Mouse (Mus musculus) kidney, postnatal 4 days (tissue): ENCODE measurements around the gene Unc45b.
"Not testable (repeated sequence)": the region's sequence is repeated elsewhere in the genome, so short reads cannot be mapped to it uniquely, and the experiment has no call there.

ENCODE experiments used
- DNase-seq, 2 experiments: peaks; one replicate each; pipeline ENCODE4 v3.0.0; 2021; ENCODE audit warnings: mixed read lengths in 2 of 2

Unc45b gene

GRCm38 (mm10) chr11:82899720-82900119 is 10.6 kb upstream of the Unc45b start:
- no peak for DNase-seq

- DNase-seq: no peak
Measured at GRCm38 (mm10) chr11:82901606-82902310, 8.6 kb upstream of the Unc45b start.

- no peak for DNase-seq
Measured at GRCm38 (mm10) chr11:82904952-82905351, 5.4 kb upstream of the Unc45b start.

- DNase-seq: no peak
Measured at GRCm38 (mm10) chr11:82905816-82906215, 4.5 kb upstream of the Unc45b start.

- peak; percentile 96 to 97 for DNase-seq
Measured at GRCm38 (mm10) chr11:82907651-82908607, 2.4 kb upstream of the Unc45b start, which contains the start of gene Nle1. Nle1 (minus strand) TSS chr11:82908411.

GRCm38 (mm10) chr11:82908608-82908989 is 1.8 kb upstream of the Unc45b start:
- DNase-seq: peak in 1 of 2 experiments; percentile 11

- DNase-seq: no peak
Measured at GRCm38 (mm10) chr11:82910679-82911389, 484 bp downstream of the Unc45b start.

GRCm38 (mm10) chr11:82914711-82915352 is 4.5 kb downstream of the Unc45b start:
- DNase-seq: peak; percentile 89

GRCm38 (mm10) chr11:82920768-82921167 is 10.4 kb downstream of the Unc45b start:
- DNase-seq: no peak

GRCm38 (mm10) chr11:82921691-82922090 is 11.3 kb downstream of the Unc45b start:
- no peak for DNase-seq

- not testable (repeated sequence) for DNase-seq
Measured at GRCm38 (mm10) chr11:82923910-82924309, 13.6 kb downstream of the Unc45b start.

GRCm38 (mm10) chr11:82928897-82929632 is 18.7 kb downstream of the Unc45b start:
- DNase-seq: no peak

GRCm38 (mm10) chr11:82929633-82929950 is 19.2 kb downstream of the Unc45b start:
- DNase-seq: no peak

GRCm38 (mm10) chr11:82930391-82930955 is 20.1 kb downstream of the Unc45b start:
- peak; percentile 48 to 54 for DNase-seq

- peak in 1 of 2 experiments; percentile 28 for DNase-seq
Measured at GRCm38 (mm10) chr11:82931161-82931560, 20.8 kb downstream of the Unc45b start.

GRCm38 (mm10) chr11:82931671-82932450 is 21.5 kb downstream of the Unc45b start:
- peak; percentile 34 to 40 for DNase-seq

- peak in 1 of 2 experiments; percentile 11 for DNase-seq
Measured at GRCm38 (mm10) chr11:82933186-82933585, 22.8 kb downstream of the Unc45b start.

GRCm38 (mm10) chr11:82943336-82943735 is 33.0 kb downstream of the Unc45b start:
- no peak for DNase-seq

- no peak for DNase-seq
Measured at GRCm38 (mm10) chr11:82945636-82946035, 35.3 kb downstream of the Unc45b start.

- DNase-seq: no peak
Measured at GRCm38 (mm10) chr11:82947457-82947856, 37.1 kb downstream of the Unc45b start.

GRCm38 (mm10) chr11:82949036-82949435 is 38.7 kb downstream of the Unc45b start:
- peak in 1 of 2 experiments; percentile 21 for DNase-seq
